Mouse (Mus musculus): Measurements from ENCODE around the gene Cox14.
A peak's percentile ranks its signal among the peaks of the same experiment; 100 is the strongest.

Cox14 gene

GRCm38 (mm10) chr15:99708176-99708575 is 17.2 kb upstream of the Cox14 start:
- DNase-seq, result no peak

GRCm38 (mm10) chr15:99710221-99711190 is 14.9 kb upstream of the Cox14 start:
- DNase-seq, result no peak

GRCm38 (mm10) chr15:99711491-99711890 is 13.9 kb upstream of the Cox14 start:
- no peak for DNase-seq

- DNase-seq, result no peak
Measured at GRCm38 (mm10) chr15:99712666-99713559, 12.5 kb upstream of the Cox14 start.

DNA sequence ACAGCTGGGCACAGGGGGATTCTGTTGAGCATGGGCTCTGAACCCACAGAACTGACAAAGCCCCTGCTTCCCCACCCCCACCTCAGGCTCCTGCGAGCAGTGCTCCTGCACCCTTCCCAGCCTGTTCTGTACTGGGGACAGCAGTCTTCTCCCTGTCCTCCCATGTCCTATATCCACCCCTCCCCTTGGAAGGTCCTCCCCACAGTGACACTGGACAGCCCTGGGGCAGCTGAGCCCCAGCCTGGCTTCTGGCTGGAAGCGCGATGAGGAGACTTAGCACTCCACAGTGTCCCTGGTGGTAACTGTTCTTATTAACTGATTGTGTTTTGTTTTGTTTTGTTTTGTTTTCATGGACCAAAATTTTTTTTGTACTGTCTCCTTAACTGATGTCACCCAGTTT is 11.8 kb upstream of the Cox14 start:
- DNase-seq, result no peak

- no peak for DNase-seq
Measured at GRCm38 (mm10) chr15:99714206-99714605, 11.2 kb upstream of the Cox14 start.

DNA sequence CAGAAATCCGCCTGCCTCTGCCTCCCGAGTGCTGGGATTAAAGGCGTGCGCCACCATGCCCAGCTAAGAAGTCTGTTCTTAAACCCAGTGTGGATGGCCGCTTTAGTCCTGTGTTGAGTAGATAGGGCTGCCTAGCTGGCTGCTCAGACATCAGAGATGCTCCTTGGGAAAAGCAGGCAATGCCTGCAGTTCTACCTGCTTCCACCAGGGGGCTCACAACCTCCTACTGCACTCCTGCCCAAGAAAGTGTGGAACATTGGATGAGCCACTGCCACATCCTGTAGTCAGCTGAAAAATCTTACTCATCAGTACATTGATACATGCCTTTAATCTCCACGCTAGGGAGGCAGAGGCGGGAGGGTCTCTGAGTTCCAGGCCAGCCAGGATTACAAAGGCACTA is 10.6 kb upstream of the Cox14 start:
- DNase-seq, result peak; percentile 78 to 86

DNA sequence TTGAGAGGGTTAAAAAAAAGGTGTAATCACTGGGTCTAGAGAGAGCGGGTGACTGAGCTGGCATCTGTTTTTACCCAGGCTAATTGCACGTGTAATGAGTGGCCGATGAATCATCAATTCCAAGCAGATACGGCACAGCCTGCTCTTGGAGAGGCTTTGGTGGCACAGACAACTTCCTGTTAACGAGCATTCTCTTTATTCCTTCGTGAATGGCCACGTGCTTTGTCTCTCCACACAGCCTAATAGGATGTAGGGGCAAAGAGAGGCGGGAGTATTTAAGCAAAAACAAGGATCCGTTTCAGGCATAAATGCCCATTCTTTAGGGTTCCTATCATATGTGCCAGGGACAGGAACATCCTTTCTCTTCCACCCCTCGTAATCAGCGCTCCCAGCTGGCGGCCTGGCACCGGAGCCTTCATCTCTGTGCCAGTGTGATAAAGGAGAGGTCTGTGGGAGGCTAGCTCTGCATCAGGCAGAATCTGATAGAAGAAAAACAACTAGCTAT is 10.0 kb upstream of the Cox14 start:
- DNase-seq, result no peak

DNA sequence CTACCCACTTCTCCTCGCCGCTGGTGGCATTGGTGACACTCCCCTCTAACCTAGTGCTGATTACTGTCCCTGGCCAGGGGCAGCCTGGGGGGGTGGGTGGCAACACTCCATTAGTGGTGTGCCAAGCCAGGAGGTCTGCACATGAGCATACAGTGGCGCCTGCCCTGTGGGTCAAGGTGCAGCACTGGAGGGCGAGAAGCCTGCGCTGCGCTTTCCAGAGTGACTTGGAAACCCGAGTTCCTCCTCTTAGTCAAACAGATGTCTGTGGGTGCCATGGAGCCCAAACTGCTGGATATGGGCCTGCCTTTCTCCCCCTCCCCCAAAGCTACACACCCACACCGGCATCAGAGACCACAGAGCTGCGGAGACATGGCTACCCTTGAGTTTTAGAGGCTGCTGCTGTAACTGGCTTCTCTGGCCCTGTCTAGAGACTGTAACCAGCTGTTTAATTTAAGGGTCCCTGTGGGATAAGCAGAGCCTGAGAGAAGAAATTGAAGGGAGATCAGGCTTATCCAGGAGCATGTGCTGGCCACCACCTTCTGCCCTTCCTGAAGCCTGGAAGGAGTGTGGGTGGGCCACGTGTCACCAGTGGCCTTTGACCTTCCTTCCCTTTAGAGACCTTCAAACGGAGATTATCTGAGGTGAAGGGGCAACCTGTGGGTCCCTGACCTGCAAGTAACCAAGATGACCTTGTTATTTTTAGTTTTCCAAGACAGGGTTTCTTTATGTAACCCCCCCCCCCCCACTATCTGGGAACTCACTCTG is 9.3 kb upstream of the Cox14 start:
- peak; percentile 73 to 77 for DNase-seq

GRCm38 (mm10) chr15:99716814-99717213 is 8.6 kb upstream of the Cox14 start:
- DNase-seq, result no peak

DNA sequence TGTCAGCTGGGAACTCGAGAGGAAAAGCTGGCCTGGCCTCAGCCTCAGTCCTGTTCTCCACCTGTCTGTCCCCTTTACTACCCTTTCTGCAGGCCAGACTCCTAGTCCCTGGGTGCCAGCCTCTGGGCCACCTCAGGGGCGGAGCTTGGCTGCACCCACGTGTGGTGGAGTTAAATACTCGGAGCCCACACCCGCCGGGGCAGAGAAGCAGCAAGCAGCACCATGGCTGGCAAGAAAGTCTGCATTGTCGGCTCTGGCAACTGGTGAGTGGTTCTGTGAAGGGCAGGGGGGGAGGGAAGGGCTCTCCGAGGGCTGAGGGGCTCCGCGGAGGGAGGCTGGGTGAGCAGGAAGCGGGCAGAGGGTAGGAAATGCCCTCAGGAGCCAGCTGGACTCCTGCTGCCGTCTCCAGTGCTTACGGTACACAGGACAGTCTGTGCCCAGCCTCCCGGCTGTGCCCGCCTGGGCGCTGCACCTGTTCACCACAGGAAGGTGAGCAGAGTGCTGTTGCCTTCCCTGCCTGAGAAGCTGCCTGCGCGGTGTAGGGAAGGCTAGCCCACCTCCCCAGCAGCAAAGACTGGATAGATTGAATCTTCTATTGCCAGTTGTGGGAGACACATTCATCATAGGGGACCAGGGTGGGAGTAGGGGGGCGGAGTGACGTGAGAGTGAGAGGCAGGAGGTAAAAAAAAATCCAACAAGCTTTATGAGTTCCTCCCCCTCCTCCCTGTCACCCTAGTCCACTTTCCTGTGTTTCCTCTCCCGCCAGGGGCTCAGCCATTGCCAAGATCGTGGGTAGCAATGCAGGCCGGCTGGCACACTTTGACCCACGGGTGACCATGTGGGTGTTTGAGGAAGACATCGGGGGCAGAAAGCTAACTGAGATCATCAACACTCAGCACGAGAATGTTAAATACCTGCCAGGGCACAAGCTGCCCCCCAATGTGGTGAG is 7.8 kb upstream of the Cox14 start, which contains the start of gene Gpd1:
TSS of gene Gpd1 (plus strand) at position 130 of the 949 bp plus-strand sequence.
- DNase-seq, result peak; percentile 85 to 87

GRCm38 (mm10) chr15:99718461-99719021 is 6.9 kb upstream of the Cox14 start:
- peak; percentile 69 to 88 for DNase-seq

- no peak for DNase-seq
Measured at GRCm38 (mm10) chr15:99719865-99720264, 5.6 kb upstream of the Cox14 start.

GRCm38 (mm10) chr15:99721921-99722743 is 3.3 kb upstream of the Cox14 start:
- DNase-seq, result no peak

DNA sequence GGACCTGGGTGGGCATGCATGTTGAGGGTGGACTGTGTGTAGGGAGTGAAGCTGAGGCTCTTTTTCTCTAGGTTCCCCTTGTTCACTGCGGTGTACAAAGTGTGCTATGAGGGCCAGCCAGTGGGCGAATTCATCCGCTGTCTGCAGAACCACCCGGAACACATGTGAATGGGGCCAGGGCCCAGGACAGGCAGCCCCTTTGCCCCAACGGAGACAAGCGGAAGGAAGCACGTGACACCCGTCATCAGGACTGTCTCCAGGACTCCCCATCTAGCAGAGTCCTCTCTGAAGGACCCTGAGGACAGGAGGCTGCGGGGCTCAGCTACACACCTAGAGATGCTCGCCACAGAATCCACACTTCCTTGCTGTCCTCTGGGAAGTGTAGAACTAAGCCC is 2.3 kb upstream of the Cox14 start:
- DNase-seq, result no peak

- DNase-seq, result peak; percentile 69 to 74
Measured at GRCm38 (mm10) chr15:99723515-99724291, 1.7 kb upstream of the Cox14 start.

DNA sequence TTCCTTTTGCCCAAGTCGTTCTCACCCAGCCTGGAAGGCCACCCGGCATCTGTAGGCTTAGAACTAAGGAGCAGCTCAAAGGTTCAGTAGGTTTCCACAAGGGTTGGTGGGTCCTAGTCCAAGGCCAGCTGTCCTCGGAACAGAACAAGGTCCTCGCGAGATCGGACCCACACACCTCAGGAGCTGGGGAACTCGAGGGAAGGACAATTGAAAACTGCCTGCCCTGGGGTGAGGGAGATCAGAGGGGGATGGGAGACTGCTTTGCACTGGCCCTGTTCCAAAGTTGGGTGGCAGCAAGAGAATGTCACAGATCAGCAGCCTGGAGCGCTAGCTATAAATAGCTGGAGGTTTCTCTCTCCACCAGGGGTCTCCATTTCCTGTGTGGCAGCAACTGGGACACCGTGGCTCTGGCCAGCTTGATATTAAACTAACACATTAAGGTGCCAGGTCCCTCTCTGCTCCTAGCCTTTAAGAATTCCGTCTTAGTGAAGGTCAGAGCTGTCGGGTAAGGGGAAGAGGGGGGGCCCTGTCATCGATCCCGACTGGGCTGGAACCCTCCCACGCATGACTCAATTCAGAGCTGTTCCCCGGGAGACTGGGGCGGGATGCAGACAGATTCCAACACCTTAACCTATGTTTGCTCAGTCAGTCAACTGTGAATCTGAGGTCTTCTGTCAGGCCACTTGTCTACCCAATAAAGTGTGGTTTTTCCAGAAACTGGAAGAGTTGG is 961 bp upstream of the Cox14 start:
- peak; percentile 85 to 88 for DNase-seq

- DNase-seq, result no peak
Measured at GRCm38 (mm10) chr15:99726549-99726948, 1.1 kb downstream of the Cox14 start.

All from kidney, adult 8-10 months (tissue).